Mouse (Mus musculus) bone marrow, adult 2 months (tissue): ENCODE data around the gene Btbd1.

Experiments used
- CTCF ChIP-seq: fragments of 200-500 bp; IDR thresholded peaks from 2 replicates; pipeline ENCODE4 v1.5.1; 2011; ENCODE audit warnings: low read length, control low read depth; ENCODE audit not compliant: control insufficient read depth, insufficient read depth
- POLR2A ChIP-seq: fragments of 200-500 bp; IDR thresholded peaks from 2 replicates; pipeline ENCODE4 v1.6.1; 2011; ENCODE audit warnings: low read depth, mild to moderate bottlenecking, control low read depth, low read length, borderline replicate concordance; ENCODE audit not compliant: control insufficient read depth

- TF ChIP-seq POLR2A (no peak), CTCF (no peak)
Observed at GRCm38 (mm10) chr7:81864552-81864951, 35.3 kb upstream of the Btbd1 start.
